Mouse (Mus musculus): ENCODE data around the gene Arl6ip1. TPM values are rescaled to one million over a fixed set of nuclear protein-coding genes. Genes with fewer than 3 reads are reported as not detected.

Arl6ip1 gene
- 291 TPM for polyA plus RNA-seq (2015; fragmentation: Illumina TruSeq; extraction: RNeasy Lipid Tissue Mini Kit (QIAGEN cat#74804); ENCODE audit: insufficient read depth, low replicate concordance)

GRCm38 (mm10) chr7:118129430-118130041 is at the start of gene Arl6ip1:
TSS of gene Arl6ip1 (minus strand) at chr7:118129662.

GRCm38 (mm10) chr7:118115877-118116568 is 13.4 kb downstream of the Arl6ip1 start, which contains the start of gene Rps15a:
TSS of gene Rps15a (minus strand) at chr7:118116188.

Other genes with a start within 250 kb of the Arl6ip1 start
- 6,210 TPM for gene Rps15a, start 13.5 kb downstream of the Arl6ip1 start, polyA plus RNA-seq (2015; fragmentation: Illumina TruSeq; extraction: RNeasy Lipid Tissue Mini Kit (QIAGEN cat#74804); ENCODE audit: insufficient read depth, low replicate concordance)
- gene Smg1, start 114.0 kb upstream of the Arl6ip1 start, polyA plus RNA-seq (2015; fragmentation: Illumina TruSeq; extraction: RNeasy Lipid Tissue Mini Kit (QIAGEN cat#74804); ENCODE audit: insufficient read depth, low replicate concordance) = 157 TPM

Data from spleen, adult 10 weeks (tissue).